ENCODE assay signal across 41 mouse cellular contexts in the genomic region with DNA sequence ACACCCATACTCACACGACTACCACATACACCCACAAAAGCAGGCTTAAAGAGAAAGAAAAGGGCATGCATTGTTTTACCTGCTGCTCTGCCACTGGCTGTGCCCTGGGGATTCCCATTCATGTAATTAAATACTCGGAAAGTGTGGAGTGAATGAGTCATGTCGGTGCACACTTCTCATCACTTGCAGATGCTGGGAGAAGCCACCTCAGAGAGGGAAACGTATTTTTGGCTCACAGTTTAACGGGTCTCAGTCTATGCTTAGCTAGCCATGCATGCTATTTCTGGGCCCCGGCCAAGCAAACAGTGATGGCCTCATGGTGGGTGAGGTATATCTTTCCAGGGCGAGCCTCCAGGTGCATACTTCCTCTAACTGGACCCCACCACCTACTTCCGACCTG. TPM values are rescaled to one million over a fixed set of nuclear protein-coding genes. Genes with fewer than 3 reads are reported as not detected.
DNase-seq lines count a peak whose midpoint lies in the region; ATAC-seq and TF ChIP-seq lines count a peak whose summit lies in the region.
"Had no signal": no experiment of that assay in that cellular context is flagged by ENCODE, and none has a peak within 500 bp of the region (broad histone marks: within the 10 kb centered on the region; RNA-seq: fewer than 3 reads in every experiment).

No protein-coding gene starts in this region.

- H3K4me3 ChIP-seq in hindbrain, embryonic 13.5 days = no peak overlapping the region
- H3K4me3 ChIP-seq in hindbrain, embryonic 12.5 days = no peak overlapping the region
- H3K4me3 ChIP-seq in layer of hippocampus, adult 2 months = no peak overlapping the region
- H3K4me3 ChIP-seq in neural tube, embryonic 15.5 days (replicated peaks) = no peak overlapping the region
- H3K4me3 ChIP-seq: erythroblast, embryonic 14.5 days; kidney, embryonic 15.5 days; limb, embryonic 10.5 days; limb, embryonic 15.5 days; liver, embryonic 15.5 days had no signal

- no peak for ATAC-seq in hindbrain, embryonic 13.5 days (ENCODE audit: low FRiP score)
- no peak for ATAC-seq in hindbrain, embryonic 12.5 days (ENCODE audit: low FRiP score)
- no peak for ATAC-seq in neural tube, embryonic 15.5 days (ENCODE audit: low FRiP score)
- ATAC-seq: Patski had no signal

- no peak for DNase-seq in layer of hippocampus, adult 2 months (ENCODE audit: low spot score in 2 of 2)
- DNase-seq in layer of hippocampus, postnatal 14 days (ENCODE audit: low spot score in 2 of 2) = no peak
- no peak for DNase-seq in neural tube, embryonic 10.5 days (ENCODE audit: extremely low spot score, low spot score)
- no peak for DNase-seq in T-cell, adult 2 months (ENCODE audit: low spot score)
- DNase-seq: adrenal gland, postnatal 14 days; cerebellum, adult 11-12 months; cerebellum, adult 9-11 months; embryo, embryonic 11 days; gastrocnemius, postnatal 25 days; heart, adult 18-20 months; heart, postnatal 4 days; kidney, adult 18-20 months; kidney, postnatal 4 days; lung, embryonic 14.5 days; right cerebral cortex, postnatal 14 days; thymus, postnatal 4 days had no signal

- no peaks in the 10 kb centered on the region for H3K9me3 ChIP-seq in hindbrain, embryonic 13.5 days
- no peaks in the 10 kb centered on the region for H3K9me3 ChIP-seq in hindbrain, embryonic 12.5 days (replicated peaks)
- no peaks in the 10 kb centered on the region for H3K9me3 ChIP-seq in neural tube, embryonic 15.5 days (replicated peaks)
- H3K9me3 ChIP-seq: G1E; kidney, embryonic 15.5 days; limb, embryonic 10.5 days; limb, embryonic 15.5 days; liver, embryonic 15.5 days had no signal

- no peak for TF ChIP-seq CTCF in layer of hippocampus, adult 2 months (conservative IDR thresholded peaks at IDR 0.05)

- WGBS in hindbrain, embryonic 13.5 days = 82% methylated on average over 8 of the region's 8 CpGs
- WGBS in hindbrain, embryonic 12.5 days = 89% methylated on average over 8 of the region's 8 CpGs
- WGBS in neural tube, embryonic 15.5 days = 80% methylated on average over 8 of the region's 8 CpGs

- H3K36me3 ChIP-seq in hindbrain, embryonic 13.5 days = peaks cover 29% of the 10 kb centered on the region
- peaks cover 30% of the 10 kb centered on the region for H3K36me3 ChIP-seq in hindbrain, embryonic 12.5 days
- peaks cover 8% of the 10 kb centered on the region for H3K36me3 ChIP-seq in neural tube, embryonic 15.5 days

- H3K27me3 ChIP-seq in hindbrain, embryonic 13.5 days = no peaks in the 10 kb centered on the region
- H3K27me3 ChIP-seq in hindbrain, embryonic 12.5 days = no peaks in the 10 kb centered on the region
- no peaks in the 10 kb centered on the region for H3K27me3 ChIP-seq in neural tube, embryonic 15.5 days (replicated peaks)
- H3K27me3 ChIP-seq: kidney, embryonic 15.5 days; limb, embryonic 15.5 days; liver, embryonic 15.5 days; Patski had no signal

- peaks cover 27% of the 10 kb centered on the region for H3K4me1 ChIP-seq in hindbrain, embryonic 13.5 days (replicated peaks)
- peaks cover 22% of the 10 kb centered on the region for H3K4me1 ChIP-seq in hindbrain, embryonic 12.5 days
- H3K4me1 ChIP-seq in neural tube, embryonic 15.5 days = peaks cover 14% of the 10 kb centered on the region; the same call in 1 of the 2 replicates
- H3K4me1 ChIP-seq: limb, embryonic 10.5 days; limb, embryonic 15.5 days had no signal

- peak overlapping the region; percentile 30; the same call in 1 of the 2 replicates for H3K27ac ChIP-seq in hindbrain, embryonic 13.5 days
- no peak overlapping the region for H3K27ac ChIP-seq in hindbrain, embryonic 12.5 days
- H3K27ac ChIP-seq in layer of hippocampus, adult 2 months = peak overlapping the region; percentile 81
- peak overlapping the region; percentile 56 for H3K27ac ChIP-seq in neural tube, embryonic 15.5 days (replicated peaks)
- H3K27ac ChIP-seq: kidney, embryonic 15.5 days; limb, embryonic 10.5 days; limb, embryonic 15.5 days; liver, embryonic 15.5 days had no signal

- H3K9ac ChIP-seq in hindbrain, embryonic 13.5 days = no peak overlapping the region
- H3K9ac ChIP-seq in hindbrain, embryonic 12.5 days = no peak overlapping the region
- H3K9ac ChIP-seq in neural tube, embryonic 15.5 days (replicated peaks) = no peak overlapping the region
- H3K9ac ChIP-seq: kidney, embryonic 15.5 days; limb, embryonic 15.5 days; liver, embryonic 15.5 days; lung, embryonic 14.5 days had no signal

- H3K4me2 ChIP-seq in hindbrain, embryonic 13.5 days = no peak overlapping the region
- no peak overlapping the region for H3K4me2 ChIP-seq in hindbrain, embryonic 12.5 days (replicated peaks)
- no peak overlapping the region for H3K4me2 ChIP-seq in neural tube, embryonic 15.5 days
- H3K4me2 ChIP-seq: heart, embryonic 11.5 days; kidney, embryonic 15.5 days; limb, embryonic 15.5 days; liver, embryonic 15.5 days; lung, embryonic 14.5 days had no signal

RNA-seq across cellular contexts. Expression of a gene that starts 21.6 kb away (rescaled TPM):
- polyA plus RNA-seq in hindbrain, embryonic 13.5 days (2015; fragmentation: Nextera tagmentation; extraction: Ambion mirVana) = not detected in 2 replicates
- not detected in 2 replicates for polyA plus RNA-seq in hindbrain, embryonic 12.5 days (2016; fragmentation: Nextera tagmentation; extraction: Ambion mirVana)
- not detected for total RNA-seq in layer of hippocampus, adult 2 months (2021)
- total RNA-seq in layer of hippocampus, postnatal 14 days (2021) = not detected
- not detected in 2 replicates for polyA plus RNA-seq in neural tube, embryonic 15.5 days (2015; fragmentation: Nextera tagmentation; extraction: Ambion mirVana)
- total RNA-seq: adrenal gland, postnatal 14 days; G1E; gastrocnemius, adult 18-20 months; gastrocnemius, postnatal 25 days; heart, adult 18-20 months; heart, postnatal 4 days; left cerebral cortex, postnatal 10 days; megakaryocyte, adult 5-6 weeks had no signal
- polyA plus RNA-seq: C2C12; embryonic facial prominence, embryonic 14.5 days; erythroblast, embryonic 14.5 days; forebrain, embryonic 11.5 days; frontal cortex, adult 2 months; G1E; heart, embryonic 11.5 days; heart, embryonic 16.5 days; intestine, embryonic 14.5 days; kidney, embryonic 15.5 days; limb, embryonic 10.5 days; limb, embryonic 15.5 days; liver, embryonic 15.5 days; lung, embryonic 14.5 days; neural tube, embryonic 14.5 days; Patski; small intestine, adult 2 months; stomach, embryonic 14.5 days; testis, adult 2 months; thymus, postnatal 0 days had no signal
